Mouse (Mus musculus): Measurements from ENCODE around the gene Slc26a10. TPM values are rescaled to one million over a fixed set of nuclear protein-coding genes. Genes with fewer than 3 reads are reported as not detected.
A peak's percentile ranks its signal among the peaks of the same experiment; 100 is the strongest.
"Not testable (repeated sequence)": the region's sequence is repeated elsewhere in the genome, so short reads cannot be mapped to it uniquely, and the experiment has no call there.

Gene Slc26a10
- polyA plus RNA-seq, 1 experiment from 2014 or later: 2.2 TPM

DNA sequence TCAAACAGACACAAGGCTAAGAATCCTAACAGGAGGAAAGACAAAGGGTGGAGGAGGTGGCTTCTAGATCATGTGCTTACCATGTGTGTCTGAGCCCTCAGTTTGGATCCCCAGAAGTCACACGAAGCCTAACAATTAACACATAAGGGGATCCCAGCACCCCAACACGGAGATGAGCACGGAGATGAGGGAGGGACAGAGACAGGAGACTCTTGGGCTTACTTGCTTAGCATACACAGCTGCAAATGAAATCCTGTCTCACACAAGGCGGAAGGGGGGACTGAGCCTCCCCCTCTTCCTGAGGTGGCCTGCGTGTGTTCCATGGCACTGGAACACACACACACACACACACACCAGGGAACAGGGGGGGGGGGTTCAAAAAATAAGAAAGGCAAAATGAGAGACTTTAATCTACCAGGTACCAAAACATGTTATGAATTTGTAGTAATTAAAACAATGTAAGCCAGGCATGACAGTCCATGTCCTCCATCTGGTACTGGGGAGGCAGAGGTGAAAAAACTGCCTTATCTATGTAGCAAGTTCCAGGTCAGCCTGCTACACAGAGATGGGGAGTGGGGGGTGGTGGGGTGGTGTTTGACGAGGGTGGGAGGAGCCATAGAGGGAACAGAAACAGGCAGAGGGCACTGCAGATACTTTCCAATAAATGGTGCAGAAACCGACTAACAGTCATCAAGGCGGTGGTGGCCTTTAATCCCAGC is 45.2 kb downstream of the Slc26a10 start:
- Histone ChIP-seq H3K4me1 (no peaks in the 10 kb centered on the region), H3K9ac (no peak overlapping the region), H3K27ac (no peak overlapping the region), H3K4me2 (replicated peaks) (no peak overlapping the region), H3K4me3 (no peak overlapping the region), H3K36me3 (no peaks in the 10 kb centered on the region), H3K9me3 (replicated peaks) (no peaks in the 10 kb centered on the region), H3K27me3 (no peaks in the 10 kb centered on the region)
- WGBS: 59% methylated on average over 8 of the region's 8 CpGs
- ATAC-seq (ENCODE audit: low FRiP score): no peak

DNA sequence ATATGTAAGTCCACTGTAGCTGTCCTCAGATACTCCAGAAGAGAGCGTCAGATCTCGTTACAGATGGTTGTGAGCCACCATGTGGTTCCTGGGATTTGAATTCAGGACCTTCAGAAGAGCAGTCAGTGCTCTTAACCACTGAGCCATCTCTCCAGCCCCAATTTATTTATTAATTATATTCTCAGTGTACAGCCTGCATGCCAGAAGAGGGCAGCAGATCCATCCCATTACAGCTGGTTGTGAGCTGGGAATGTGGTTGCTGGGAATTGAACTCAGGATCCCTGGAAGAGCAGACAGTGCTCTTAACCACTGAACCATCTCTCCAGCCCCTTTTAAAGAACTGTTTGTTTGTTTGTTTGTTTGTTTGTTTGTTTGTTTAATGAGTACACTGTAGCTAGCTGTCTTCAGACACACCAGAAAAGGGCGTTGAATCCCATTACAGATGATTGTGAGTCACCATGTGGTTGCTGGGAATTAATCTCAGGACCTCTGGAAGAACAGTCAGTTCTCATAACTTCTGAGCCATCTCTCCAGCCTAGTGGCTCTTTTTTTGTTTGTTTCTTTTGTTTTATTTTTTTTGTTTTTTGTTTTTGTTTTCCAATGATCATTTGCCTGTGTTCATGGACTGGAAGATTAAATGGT is 45.9 kb downstream of the Slc26a10 start:
- not testable (repeated sequence) for H3K9ac ChIP-seq; H3K27ac ChIP-seq; H3K27me3 ChIP-seq; ATAC-seq (ENCODE audit: low FRiP score); H3K9me3 ChIP-seq (replicated peaks); H3K4me2 ChIP-seq (replicated peaks); H3K4me1 ChIP-seq; H3K4me3 ChIP-seq; H3K36me3 ChIP-seq
- WGBS: 85% methylated on average over 3 of the region's 3 CpGs

DNA sequence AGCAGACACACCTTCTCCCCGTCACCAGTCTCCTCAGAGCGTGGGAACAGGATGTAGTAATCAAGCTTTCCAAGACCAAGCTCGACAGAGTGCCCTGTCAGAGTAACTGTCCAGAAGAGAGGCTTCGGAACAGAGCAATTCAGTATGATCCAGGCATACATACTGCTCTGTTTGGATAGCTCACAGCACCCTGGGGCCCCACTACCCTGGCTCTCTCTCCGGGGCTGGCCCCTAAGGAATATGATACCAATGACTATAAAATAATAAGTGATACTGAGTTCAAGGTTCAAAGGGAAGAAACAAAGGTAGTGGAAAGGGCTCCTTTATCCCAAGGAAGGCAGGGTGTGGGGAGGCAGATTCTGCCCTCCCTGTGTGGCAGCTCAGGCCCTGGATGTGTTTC is 48.0 kb downstream of the Slc26a10 start:
- no peak overlapping the region for H3K27ac ChIP-seq
- 80% methylated on average over 5 of the region's 5 CpGs for whole genome bisulfite sequencing
- no peak for ATAC-seq (ENCODE audit: low FRiP score)
- H3K4me3 ChIP-seq: no peak overlapping the region
- no peaks in the 10 kb centered on the region for H3K27me3 ChIP-seq
- no peaks in the 10 kb centered on the region for H3K36me3 ChIP-seq
- no peaks in the 10 kb centered on the region for H3K9me3 ChIP-seq (replicated peaks)
- no peaks in the 10 kb centered on the region for H3K4me1 ChIP-seq
- H3K4me2 ChIP-seq (replicated peaks): no peak overlapping the region
- H3K9ac ChIP-seq: no peak overlapping the region

DNA sequence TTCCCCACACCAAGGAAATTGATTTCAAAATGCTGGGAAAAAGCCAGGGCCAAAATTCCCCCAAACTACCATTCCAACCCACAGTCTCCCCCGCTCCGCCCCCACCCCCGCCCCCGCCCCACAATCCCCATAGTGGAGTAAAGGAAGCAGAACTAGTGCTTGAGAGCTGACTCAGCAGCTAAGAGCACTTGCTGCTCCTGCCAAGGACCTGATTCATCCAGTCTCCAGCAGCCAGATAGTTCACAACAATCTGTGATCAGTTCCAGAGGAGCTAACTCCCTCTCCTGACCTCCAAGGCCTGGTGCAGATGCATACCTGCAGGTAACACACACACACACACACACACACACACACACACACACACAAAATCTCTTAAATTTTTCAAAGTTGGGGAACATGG is 51.0 kb downstream of the Slc26a10 start:
- Histone ChIP-seq H3K4me2 (replicated peaks) (no peak overlapping the region), H3K9me3 (replicated peaks) (no peaks in the 10 kb centered on the region), H3K27ac (no peak overlapping the region), H3K4me3 (no peak overlapping the region), H3K27me3 (no peaks in the 10 kb centered on the region), H3K9ac (no peak overlapping the region), H3K4me1 (no peaks in the 10 kb centered on the region), H3K36me3 (no peaks in the 10 kb centered on the region)
- ATAC-seq (ENCODE audit: low FRiP score): no peak
- WGBS: 58% methylated on average over 4 of the region's 4 CpGs

DNA sequence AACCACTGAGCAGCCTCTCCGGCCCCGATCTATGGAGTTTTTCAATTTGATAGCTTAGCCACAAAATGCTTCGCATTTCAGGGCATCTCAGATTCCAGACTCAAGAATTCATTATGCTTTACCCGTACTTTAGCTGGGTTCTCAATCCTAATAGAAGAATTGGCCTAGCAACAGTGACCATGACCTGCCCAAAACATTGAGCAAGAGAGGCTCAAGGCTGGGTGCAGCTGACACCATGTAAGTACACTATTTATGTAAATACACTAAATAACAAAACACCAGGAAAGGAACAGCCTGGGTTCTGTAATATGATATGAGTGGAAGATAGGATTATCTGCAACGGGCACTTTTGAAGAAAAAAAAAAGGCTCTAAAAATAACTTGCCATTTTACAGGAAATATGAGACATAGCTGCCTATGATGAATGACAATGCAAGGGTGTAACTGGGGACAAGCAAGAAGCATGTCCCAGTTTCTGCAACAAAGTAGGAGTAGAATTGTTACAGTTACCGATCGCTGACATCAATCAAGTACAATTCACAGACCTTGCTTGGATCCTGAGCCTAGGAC is 52.6 kb downstream of the Slc26a10 start:
- Histone ChIP-seq H3K4me3 (no peak overlapping the region), H3K9me3 (replicated peaks) (no peaks in the 10 kb centered on the region), H3K27me3 (no peaks in the 10 kb centered on the region), H3K27ac (no peak overlapping the region), H3K4me2 (replicated peaks) (no peak overlapping the region), H3K9ac (no peak overlapping the region), H3K36me3 (no peaks in the 10 kb centered on the region), H3K4me1 (peaks cover 6% of the 10 kb centered on the region)
- WGBS: 83% methylated on average over 7 of the region's 7 CpGs
- ATAC-seq (ENCODE audit: low FRiP score): no peak

DNA sequence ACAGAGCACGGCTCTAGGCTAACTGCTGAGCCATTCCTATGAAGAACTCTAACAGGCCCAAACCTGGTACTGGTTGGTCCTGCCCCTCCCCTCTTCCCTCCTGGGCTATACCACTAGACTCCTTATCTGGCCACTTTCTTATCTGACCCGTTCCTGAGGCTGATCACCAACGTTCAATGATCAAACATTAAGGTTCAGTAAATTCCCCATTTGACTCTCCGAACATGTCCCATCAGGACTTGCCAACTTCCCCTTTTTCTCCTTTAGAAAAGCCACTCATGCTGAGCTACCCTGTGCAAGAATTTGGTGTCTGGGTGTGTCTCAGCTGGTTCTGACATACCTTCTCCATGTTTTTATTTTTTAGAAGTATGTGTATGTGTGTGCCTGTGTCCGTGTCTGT is 53.9 kb downstream of the Slc26a10 start:
- no peak overlapping the region for H3K4me2 ChIP-seq (replicated peaks)
- H3K27me3 ChIP-seq: no peaks in the 10 kb centered on the region
- no peaks in the 10 kb centered on the region for H3K36me3 ChIP-seq
- no peaks in the 10 kb centered on the region for H3K9me3 ChIP-seq (replicated peaks)
- WGBS: 83% methylated on average over 5 of the region's 5 CpGs
- H3K9ac ChIP-seq: no peak overlapping the region
- peaks cover 13% of the 10 kb centered on the region for H3K4me1 ChIP-seq
- H3K27ac ChIP-seq: no peak overlapping the region
- no peak for ATAC-seq (ENCODE audit: low FRiP score)
- H3K4me3 ChIP-seq: no peak overlapping the region

DNA sequence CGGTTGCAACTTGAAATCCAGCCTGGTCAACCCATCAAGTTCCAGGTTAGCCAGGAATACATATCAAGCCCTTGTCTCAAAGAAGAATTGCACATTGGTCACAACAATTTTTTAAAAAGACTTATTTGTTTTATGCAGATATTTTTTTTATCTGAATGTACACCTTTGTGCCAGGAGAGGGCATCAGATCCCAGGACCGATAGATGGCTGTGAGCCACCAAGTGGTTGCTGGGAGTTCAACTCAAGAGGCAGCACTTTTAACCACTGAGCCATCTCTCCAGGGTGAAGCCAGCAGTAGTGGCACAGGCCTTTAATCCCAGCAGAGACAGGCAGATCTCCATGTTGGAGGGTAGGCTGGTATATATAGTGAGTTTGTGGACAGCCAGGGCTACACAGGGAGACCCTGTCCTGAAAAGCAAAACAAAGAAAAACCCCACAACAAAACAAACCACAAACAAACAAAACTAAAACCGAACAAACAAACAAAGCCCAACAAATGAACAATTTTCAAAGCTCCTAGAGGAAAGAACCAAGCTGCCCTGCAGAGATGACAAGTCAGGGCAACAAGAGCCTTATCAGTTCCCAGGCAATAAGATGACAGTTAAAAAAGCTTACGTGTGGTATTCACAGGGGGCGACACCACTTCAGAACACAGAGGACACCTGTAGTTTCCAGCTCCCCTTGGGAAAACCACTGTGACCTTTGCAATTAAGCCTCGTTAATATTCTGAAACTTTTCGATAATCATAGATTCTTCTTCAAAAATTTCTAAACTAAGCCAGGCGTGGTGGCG is 55.0 kb downstream of the Slc26a10 start:
- WGBS: 74% methylated on average over 9 of the region's 9 CpGs
- peaks cover 15% of the 10 kb centered on the region for H3K4me1 ChIP-seq
- H3K4me2 ChIP-seq (replicated peaks): no peak overlapping the region
- no peak overlapping the region for H3K27ac ChIP-seq
- no peak for ATAC-seq (ENCODE audit: low FRiP score)
- H3K4me3 ChIP-seq: no peak overlapping the region
- H3K36me3 ChIP-seq: no peaks in the 10 kb centered on the region
- H3K27me3 ChIP-seq: no peaks in the 10 kb centered on the region
- no peaks in the 10 kb centered on the region for H3K9me3 ChIP-seq (replicated peaks)
- no peak overlapping the region for H3K9ac ChIP-seq

DNA sequence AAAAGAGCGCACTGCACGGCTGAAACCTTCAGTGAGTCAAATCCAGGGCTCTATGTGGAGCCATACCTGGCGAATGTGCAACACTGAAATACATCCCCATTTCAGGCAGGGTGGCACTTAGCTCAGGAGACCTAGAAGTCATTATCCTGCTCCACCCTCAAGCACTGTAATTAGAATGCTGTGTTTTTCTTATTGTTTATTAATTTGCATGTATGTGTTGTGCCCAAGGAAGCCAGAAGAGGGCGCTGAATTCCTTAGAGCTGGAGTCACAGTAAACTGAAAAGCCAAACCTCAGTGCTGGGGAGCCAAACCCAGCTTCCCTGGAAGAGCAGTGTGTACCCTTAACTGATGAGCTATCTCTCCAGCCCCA is 57.0 kb downstream of the Slc26a10 start:
- no peak for ATAC-seq (ENCODE audit: low FRiP score)
- Histone ChIP-seq H3K9me3 (replicated peaks) (no peaks in the 10 kb centered on the region), H3K4me3 (peak overlapping the region; percentile 20), H3K4me1 (peaks cover 24% of the 10 kb centered on the region), H3K27ac (peak overlapping the region; percentile 85), H3K9ac (peak overlapping the region; percentile 49), H3K36me3 (peaks cover 11% of the 10 kb centered on the region), H3K27me3 (no peaks in the 10 kb centered on the region), H3K4me2 (replicated peaks) (peak overlapping the region; percentile 94)
- WGBS: 17% methylated on average over 4 of the region's 4 CpGs

DNA sequence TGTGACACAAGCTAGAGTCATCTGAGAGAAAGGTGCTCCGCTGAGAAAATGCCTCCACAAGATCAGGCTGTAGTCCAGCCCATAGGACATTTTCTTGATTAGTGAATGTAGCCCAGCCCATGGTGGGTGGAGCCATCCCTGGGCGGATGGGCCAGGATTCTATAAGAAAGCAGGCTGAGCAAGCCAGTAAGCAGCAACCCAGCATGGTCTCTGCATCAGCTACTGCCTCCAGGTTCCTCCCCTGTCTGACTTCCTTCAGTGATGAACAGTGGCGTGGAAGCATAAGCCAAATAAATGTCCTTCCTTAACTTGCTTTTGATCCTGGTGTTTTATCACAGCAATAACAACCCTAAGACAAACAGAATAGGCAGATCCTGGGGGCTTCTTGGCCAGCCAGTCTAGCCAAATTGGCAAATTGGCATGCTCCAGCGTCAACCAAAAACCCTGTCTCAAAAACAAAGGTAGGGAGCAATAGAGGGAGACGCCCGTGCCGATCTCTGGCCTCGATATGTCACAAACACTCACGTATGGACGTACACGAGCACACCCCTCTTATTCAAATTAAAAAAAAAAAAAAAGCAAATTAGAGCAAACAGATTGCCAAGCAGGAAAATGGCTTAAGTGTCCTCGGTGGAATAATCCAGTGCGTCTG is 57.5 kb downstream of the Slc26a10 start:
- H3K27ac ChIP-seq: peak overlapping the region; percentile 85
- peaks cover 24% of the 10 kb centered on the region for H3K4me1 ChIP-seq
- H3K4me2 ChIP-seq (replicated peaks): peak overlapping the region; percentile 94
- peak; percentile 39; the same call in 1 of the 2 replicates for ATAC-seq (ENCODE audit: low FRiP score)
- peak overlapping the region; percentile 49 for H3K9ac ChIP-seq
- WGBS: 11% methylated on average over 13 of the region's 13 CpGs
- H3K27me3 ChIP-seq: no peaks in the 10 kb centered on the region
- H3K9me3 ChIP-seq (replicated peaks): no peaks in the 10 kb centered on the region
- H3K36me3 ChIP-seq: peaks cover 14% of the 10 kb centered on the region
- peak overlapping the region; percentile 20 for H3K4me3 ChIP-seq

DNA sequence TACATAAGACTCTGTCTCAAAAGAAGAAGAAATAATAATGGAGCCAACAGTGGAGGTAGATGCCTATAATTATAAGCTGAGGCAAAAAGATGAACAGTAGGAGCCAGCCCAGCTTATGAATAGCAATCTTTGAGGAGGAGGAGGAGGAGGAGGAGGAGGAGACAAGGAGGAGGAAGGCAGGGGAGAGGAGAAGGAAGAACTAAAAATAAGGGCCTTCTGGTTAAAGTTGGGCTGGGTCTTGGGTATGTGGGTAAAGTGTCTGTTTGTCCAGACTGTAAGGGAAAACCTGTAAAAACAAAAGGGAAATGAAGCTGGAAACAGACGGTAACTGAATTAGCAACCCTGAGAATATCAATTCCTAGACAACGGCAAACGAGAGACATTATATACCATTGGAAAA is 58.4 kb downstream of the Slc26a10 start:
- Histone ChIP-seq H3K27ac (peak overlapping the region; percentile 85; the same call in 1 of the 2 replicates), H3K4me1 (peaks cover 24% of the 10 kb centered on the region), H3K27me3 (no peaks in the 10 kb centered on the region), H3K9me3 (replicated peaks) (no peaks in the 10 kb centered on the region), H3K9ac (no peak overlapping the region), H3K36me3 (peaks cover 23% of the 10 kb centered on the region), H3K4me3 (peak overlapping the region; percentile 84), H3K4me2 (replicated peaks) (peak overlapping the region; percentile 94)
- no peak for ATAC-seq (ENCODE audit: low FRiP score)
- 75% methylated on average over 3 of the region's 3 CpGs for WGBS
